Mouse (Mus musculus) limb, embryonic 15.5 days (tissue): Measurements from ENCODE around the gene Aqp9. TPM values are rescaled to one million over a fixed set of nuclear protein-coding genes. Genes with fewer than 3 reads are reported as not detected.

Experiments used
- polyA plus RNA-seq: library from polyadenylated mRNA; unstranded; fragments of >200 nt; fragmentation: Nextera tagmentation; extraction: Ambion mirVana; gene quantifications from 2 replicates; pipeline ENCODE4 v1.2.1, GENCODE M21; 2015

Gene Aqp9
- polyA plus RNA-seq, 1 experiment from 2014 or later, result 0.50 TPM

Other genes with a start within 250 kb of the Aqp9 start
- gene Lipc, start 216.5 kb downstream of the Aqp9 start, polyA plus RNA-seq, result 0.29 and 0.73 TPM in 2 replicates
- gene Aldh1a2, start 47.1 kb upstream of the Aqp9 start, polyA plus RNA-seq, result 11.1 and 13.9 TPM in 2 replicates